Mouse (Mus musculus): ENCODE results near the gene Rims1. TPM values are rescaled to one million over a fixed set of nuclear protein-coding genes. Genes with fewer than 3 reads are reported as not detected.

The Rims1 gene
- polyA plus RNA-seq, 1 experiment from 2014 or later = 2.1 TPM

- no peaks in the 10 kb centered on the region for H3K27me3 ChIP-seq (ENCODE audit: control insufficient read depth, insufficient read depth, low read length)
- 84% methylated on average over 6 of the region's 6 CpGs for WGBS (ENCODE audit: insufficient replicate concordance)
- H3K4me3 ChIP-seq (ENCODE audit: low read depth, low read length) = no peak overlapping the region
- H3K9ac ChIP-seq (ENCODE audit: low read depth, low read length) = no peak overlapping the region
- ATAC-seq (replicated peaks; ENCODE audit: insufficient number of reproducible peaks, low FRiP score, low TSS enrichment) = no peak
- no peaks in the 10 kb centered on the region for H3K36me3 ChIP-seq (ENCODE audit: control insufficient read depth, insufficient read depth, low read length)
- H3K4me1 ChIP-seq (ENCODE audit: control insufficient read depth, insufficient read depth, low read length) = no peaks in the 10 kb centered on the region
- H3K27ac ChIP-seq (ENCODE audit: low read depth, low read length) = no peak overlapping the region
- no peaks in the 10 kb centered on the region for H3K9me3 ChIP-seq (replicated peaks; ENCODE audit: control insufficient read depth, low read length)
- no peak overlapping the region for H3K4me2 ChIP-seq
Measured at GRCm38 (mm10) chr1:22631991-22632390, 173.8 kb downstream of the Rims1 start.

- H3K36me3 ChIP-seq (ENCODE audit: control insufficient read depth, insufficient read depth, low read length) = no peaks in the 10 kb centered on the region
- no peak overlapping the region for H3K4me2 ChIP-seq
- ATAC-seq (replicated peaks; ENCODE audit: insufficient number of reproducible peaks, low FRiP score, low TSS enrichment) = no peak
- 77% methylated on average over 8 of the region's 8 CpGs for WGBS (ENCODE audit: insufficient replicate concordance)
- no peak overlapping the region for H3K9ac ChIP-seq (ENCODE audit: low read depth, low read length)
- H3K4me3 ChIP-seq (ENCODE audit: low read depth, low read length) = no peak overlapping the region
- H3K27ac ChIP-seq (ENCODE audit: low read depth, low read length) = no peak overlapping the region
- no peaks in the 10 kb centered on the region for H3K27me3 ChIP-seq (ENCODE audit: control insufficient read depth, insufficient read depth, low read length)
- H3K4me1 ChIP-seq (ENCODE audit: control insufficient read depth, insufficient read depth, low read length) = no peaks in the 10 kb centered on the region
- H3K9me3 ChIP-seq (replicated peaks; ENCODE audit: control insufficient read depth, low read length) = no peaks in the 10 kb centered on the region
Measured at GRCm38 (mm10) chr1:22629011-22629410, 176.8 kb downstream of the Rims1 start.

- Histone ChIP-seq H3K9me3 (replicated peaks; ENCODE audit: control insufficient read depth, low read length) (no peaks in the 10 kb centered on the region), H3K4me1 (ENCODE audit: control insufficient read depth, insufficient read depth, low read length) (no peaks in the 10 kb centered on the region), H3K4me3 (ENCODE audit: low read depth, low read length) (no peak overlapping the region), H3K27ac (ENCODE audit: low read depth, low read length) (no peak overlapping the region), H3K4me2 (no peak overlapping the region), H3K9ac (ENCODE audit: low read depth, low read length) (no peak overlapping the region), H3K36me3 (ENCODE audit: control insufficient read depth, insufficient read depth, low read length) (no peaks in the 10 kb centered on the region), H3K27me3 (ENCODE audit: control insufficient read depth, insufficient read depth, low read length) (no peaks in the 10 kb centered on the region)
- no peak for ATAC-seq (replicated peaks; ENCODE audit: insufficient number of reproducible peaks, low FRiP score, low TSS enrichment)
- 53% methylated on average over 5 of the region's 5 CpGs for WGBS (ENCODE audit: insufficient replicate concordance)
Measured at GRCm38 (mm10) chr1:22627013-22627412, 178.8 kb downstream of the Rims1 start.

- Histone ChIP-seq H3K9me3 (replicated peaks; ENCODE audit: control insufficient read depth, low read length) (no peaks in the 10 kb centered on the region), H3K27me3 (ENCODE audit: control insufficient read depth, insufficient read depth, low read length) (no peaks in the 10 kb centered on the region), H3K9ac (ENCODE audit: low read depth, low read length) (no peak overlapping the region), H3K36me3 (ENCODE audit: control insufficient read depth, insufficient read depth, low read length) (no peaks in the 10 kb centered on the region), H3K4me1 (ENCODE audit: control insufficient read depth, insufficient read depth, low read length) (no peaks in the 10 kb centered on the region), H3K4me3 (ENCODE audit: low read depth, low read length) (no peak overlapping the region), H3K4me2 (no peak overlapping the region), H3K27ac (ENCODE audit: low read depth, low read length) (no peak overlapping the region)
- ATAC-seq (replicated peaks; ENCODE audit: insufficient number of reproducible peaks, low FRiP score, low TSS enrichment) = no peak
- WGBS (ENCODE audit: insufficient replicate concordance) = 57% methylated on average over 3 of the region's 3 CpGs
Measured at GRCm38 (mm10) chr1:22626295-22626694, 179.5 kb downstream of the Rims1 start.

GRCm38 (mm10) chr1:22620827-22621226, 185.0 kb downstream of the Rims1 start:
- Histone ChIP-seq H3K27me3 (ENCODE audit: control insufficient read depth, insufficient read depth, low read length) (no peaks in the 10 kb centered on the region), H3K4me2 (no peak overlapping the region), H3K9ac (ENCODE audit: low read depth, low read length) (no peak overlapping the region), H3K4me1 (ENCODE audit: control insufficient read depth, insufficient read depth, low read length) (no peaks in the 10 kb centered on the region), H3K27ac (ENCODE audit: low read depth, low read length) (no peak overlapping the region), H3K4me3 (ENCODE audit: low read depth, low read length) (no peak overlapping the region), H3K36me3 (ENCODE audit: control insufficient read depth, insufficient read depth, low read length) (no peaks in the 10 kb centered on the region), H3K9me3 (replicated peaks; ENCODE audit: control insufficient read depth, low read length) (peaks cover 6% of the 10 kb centered on the region; the same call in 1 of the 2 replicates)
- WGBS (ENCODE audit: insufficient replicate concordance) = 57% methylated on average over 8 of the region's 8 CpGs
- ATAC-seq (replicated peaks; ENCODE audit: insufficient number of reproducible peaks, low FRiP score, low TSS enrichment) = no peak

- Histone ChIP-seq H3K27me3 (ENCODE audit: control insufficient read depth, insufficient read depth, low read length) (no peaks in the 10 kb centered on the region), H3K9me3 (replicated peaks; ENCODE audit: control insufficient read depth, low read length) (peaks cover 6% of the 10 kb centered on the region; the same call in 1 of the 2 replicates), H3K9ac (ENCODE audit: low read depth, low read length) (no peak overlapping the region), H3K4me3 (ENCODE audit: low read depth, low read length) (no peak overlapping the region), H3K36me3 (ENCODE audit: control insufficient read depth, insufficient read depth, low read length) (no peaks in the 10 kb centered on the region), H3K27ac (ENCODE audit: low read depth, low read length) (no peak overlapping the region), H3K4me2 (no peak overlapping the region), H3K4me1 (ENCODE audit: control insufficient read depth, insufficient read depth, low read length) (no peaks in the 10 kb centered on the region)
- no peak for ATAC-seq (replicated peaks; ENCODE audit: insufficient number of reproducible peaks, low FRiP score, low TSS enrichment)
- 78% methylated on average over 4 of the region's 4 CpGs for WGBS (ENCODE audit: insufficient replicate concordance)
Measured at GRCm38 (mm10) chr1:22615601-22616000, 190.2 kb downstream of the Rims1 start.

GRCm38 (mm10) chr1:22613609-22614008, 192.2 kb downstream of the Rims1 start:
- 69% methylated on average over 3 of the region's 3 CpGs for WGBS (ENCODE audit: insufficient replicate concordance)
- H3K4me1 ChIP-seq (ENCODE audit: control insufficient read depth, insufficient read depth, low read length) = no peaks in the 10 kb centered on the region

GRCm38 (mm10) chr1:22604329-22605044, 201.3 kb downstream of the Rims1 start:
- no peak for ATAC-seq (replicated peaks; ENCODE audit: insufficient number of reproducible peaks, low FRiP score, low TSS enrichment)
- H3K9me3 ChIP-seq (replicated peaks; ENCODE audit: control insufficient read depth, low read length) = no peaks in the 10 kb centered on the region
- no peak overlapping the region for H3K4me3 ChIP-seq (ENCODE audit: low read depth, low read length)
- no peak overlapping the region for H3K27ac ChIP-seq (ENCODE audit: low read depth, low read length)
- no peaks in the 10 kb centered on the region for H3K27me3 ChIP-seq (ENCODE audit: control insufficient read depth, insufficient read depth, low read length)
- no peaks in the 10 kb centered on the region for H3K4me1 ChIP-seq (ENCODE audit: control insufficient read depth, insufficient read depth, low read length)
- H3K9ac ChIP-seq (ENCODE audit: low read depth, low read length) = no peak overlapping the region
- H3K4me2 ChIP-seq = no peak overlapping the region
- H3K36me3 ChIP-seq (ENCODE audit: control insufficient read depth, insufficient read depth, low read length) = no peaks in the 10 kb centered on the region
- WGBS (ENCODE audit: insufficient replicate concordance) = 65% methylated on average over 18 of the region's 18 CpGs

More at GRCm38 (mm10) chr1:22613609-22614008, 192.2 kb downstream of the Rims1 start:
- Histone ChIP-seq H3K4me2 (no peak overlapping the region), H3K9me3 (replicated peaks; ENCODE audit: control insufficient read depth, low read length) (no peaks in the 10 kb centered on the region), H3K36me3 (ENCODE audit: control insufficient read depth, insufficient read depth, low read length) (no peaks in the 10 kb centered on the region), H3K27me3 (ENCODE audit: control insufficient read depth, insufficient read depth, low read length) (no peaks in the 10 kb centered on the region), H3K27ac (ENCODE audit: low read depth, low read length) (no peak overlapping the region), H3K4me3 (ENCODE audit: low read depth, low read length) (no peak overlapping the region), H3K9ac (ENCODE audit: low read depth, low read length) (no peak overlapping the region)
- no peak for ATAC-seq (replicated peaks; ENCODE audit: insufficient number of reproducible peaks, low FRiP score, low TSS enrichment)

GRCm38 (mm10) chr1:22596197-22596596, 209.6 kb downstream of the Rims1 start:
- ATAC-seq (replicated peaks; ENCODE audit: insufficient number of reproducible peaks, low FRiP score, low TSS enrichment) = no peak
- no peak overlapping the region for H3K9ac ChIP-seq (ENCODE audit: low read depth, low read length)
- H3K4me3 ChIP-seq (ENCODE audit: low read depth, low read length) = no peak overlapping the region
- H3K36me3 ChIP-seq (ENCODE audit: control insufficient read depth, insufficient read depth, low read length) = no peaks in the 10 kb centered on the region
- no peaks in the 10 kb centered on the region for H3K9me3 ChIP-seq (replicated peaks; ENCODE audit: control insufficient read depth, low read length)
- H3K27me3 ChIP-seq (ENCODE audit: control insufficient read depth, insufficient read depth, low read length) = no peaks in the 10 kb centered on the region
- H3K4me1 ChIP-seq (ENCODE audit: control insufficient read depth, insufficient read depth, low read length) = no peaks in the 10 kb centered on the region
- 78% methylated on average over 12 of the region's 12 CpGs for WGBS (ENCODE audit: insufficient replicate concordance)
- no peak overlapping the region for H3K4me2 ChIP-seq
- H3K27ac ChIP-seq (ENCODE audit: low read depth, low read length) = no peak overlapping the region
